Mouse (Mus musculus) urinary bladder, postnatal 25 days (tissue): Measurements from ENCODE around the gene Ttc6.

Source experiments
- DNase-seq: peaks from one replicate; pipeline ENCODE4 v3.0.0; 2022; ENCODE audit warnings: low spot score

Ttc6 gene

DNA sequence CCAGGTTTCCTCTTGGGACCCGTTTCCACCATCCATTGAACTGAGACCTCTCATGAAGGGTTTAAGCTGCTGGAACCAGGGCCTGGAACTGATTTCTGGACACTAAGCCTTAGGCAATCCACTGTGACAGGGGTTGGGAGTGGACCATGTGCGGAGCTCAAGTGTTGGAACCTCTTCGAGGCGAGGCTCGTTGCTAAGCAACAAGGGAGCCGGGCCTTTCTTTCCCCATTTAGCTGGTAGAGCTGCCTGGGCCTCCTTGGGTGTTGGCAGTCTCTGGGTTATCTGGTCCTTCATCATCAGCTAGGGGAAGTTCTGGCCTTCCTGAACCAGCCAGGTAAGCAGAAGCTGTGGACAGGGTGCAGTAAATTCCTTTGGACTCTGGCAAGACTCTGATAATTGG is at the start of gene Ttc6:
Gene Ttc6, plus strand, starts transcription at position 205 of the 400 bp plus-strand sequence.
- DNase-seq, result peak; percentile 6

DNA sequence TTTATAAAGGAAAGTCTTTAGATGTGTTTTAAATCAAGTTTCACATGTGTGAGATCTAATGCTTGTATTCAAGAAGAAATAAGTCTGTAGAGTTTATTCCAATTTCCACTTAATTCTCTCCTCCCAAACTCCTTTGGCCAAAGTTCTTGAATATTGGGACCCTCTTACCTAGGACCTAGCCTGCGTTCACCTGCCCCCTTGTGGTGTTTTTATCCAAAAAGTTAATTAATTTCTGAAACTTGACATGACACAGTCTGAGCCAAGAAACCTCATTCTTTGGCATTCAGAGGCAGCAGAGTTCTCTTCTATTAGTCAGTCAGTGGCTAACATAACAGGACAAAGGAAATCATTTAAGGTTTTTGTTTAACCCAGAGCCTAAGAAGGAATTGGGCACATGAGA is 49.4 kb upstream of the Ttc6 start:
- no peak for DNase-seq

DNA sequence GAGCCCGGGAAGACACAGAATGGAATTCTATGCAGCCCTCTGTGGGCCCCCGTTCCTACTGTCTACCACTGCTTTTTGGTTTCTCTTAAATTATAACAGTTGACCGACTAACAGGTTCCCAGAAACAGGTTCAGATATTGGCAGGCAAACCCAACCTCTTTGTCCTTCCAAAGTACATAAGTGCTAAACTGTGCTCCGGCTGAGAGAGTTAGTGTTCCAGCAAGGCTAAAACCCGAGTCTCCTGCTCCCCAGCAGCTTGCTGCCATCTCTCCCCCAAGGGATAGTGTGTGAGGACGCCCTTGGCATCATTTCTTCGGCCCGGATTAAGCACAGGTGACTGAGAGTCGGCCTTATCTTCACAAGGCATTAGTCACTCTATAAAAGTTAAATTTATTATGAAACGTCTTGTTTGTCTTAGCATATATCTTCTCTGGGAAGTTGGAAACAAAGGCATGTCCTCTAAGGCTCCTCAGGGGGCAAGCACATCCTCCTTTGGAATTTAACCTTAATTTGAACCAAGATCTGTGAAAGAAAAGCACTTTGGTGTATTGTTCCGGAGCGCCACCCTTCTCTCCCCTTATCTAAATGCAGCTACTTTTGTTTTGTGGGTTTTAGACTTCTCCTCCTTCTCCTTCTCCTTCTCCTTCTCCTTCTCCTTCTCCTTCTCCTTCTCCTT is 48.1 kb upstream of the Ttc6 start:
- DNase-seq, result no peak

DNA sequence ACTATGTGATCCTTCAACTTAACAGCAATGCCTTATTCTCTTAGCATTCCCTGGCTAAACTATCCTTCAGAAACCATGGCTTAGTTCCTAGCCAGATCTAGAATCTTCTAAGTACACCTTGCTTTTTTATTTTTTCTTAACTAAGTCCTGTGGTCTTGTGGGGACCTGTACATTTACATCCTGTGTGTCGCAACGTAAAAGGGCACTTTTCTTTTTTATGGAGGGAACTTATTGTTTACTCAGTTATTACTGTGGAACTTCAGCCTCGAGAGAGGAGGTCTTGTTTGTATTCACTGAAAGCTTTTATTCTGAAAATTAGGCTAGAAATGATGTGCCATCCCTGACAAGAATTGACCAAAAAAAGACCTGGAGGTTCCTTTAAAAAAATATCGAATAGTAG is 35.6 kb upstream of the Ttc6 start:
- no peak for DNase-seq

DNA sequence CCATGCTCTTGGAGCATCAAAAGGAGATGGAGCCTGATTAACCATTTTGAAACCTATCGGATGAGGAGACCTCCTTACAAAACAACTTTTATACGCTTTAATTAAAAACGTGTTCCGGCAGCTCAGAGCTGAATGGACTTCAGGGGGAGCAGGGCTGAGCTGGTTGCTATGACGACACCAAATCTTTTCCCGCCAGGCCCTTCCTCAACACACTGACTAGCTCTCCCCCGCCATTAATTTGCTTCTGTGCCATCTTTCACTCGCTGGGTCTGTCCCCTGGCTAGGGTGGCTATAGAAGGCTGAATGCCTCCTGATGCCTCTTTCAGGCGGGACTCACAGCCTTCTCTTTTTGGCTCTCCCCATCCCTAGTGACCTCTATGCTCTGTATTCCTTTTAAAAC is 33.4 kb upstream of the Ttc6 start:
- no peak for DNase-seq

DNA sequence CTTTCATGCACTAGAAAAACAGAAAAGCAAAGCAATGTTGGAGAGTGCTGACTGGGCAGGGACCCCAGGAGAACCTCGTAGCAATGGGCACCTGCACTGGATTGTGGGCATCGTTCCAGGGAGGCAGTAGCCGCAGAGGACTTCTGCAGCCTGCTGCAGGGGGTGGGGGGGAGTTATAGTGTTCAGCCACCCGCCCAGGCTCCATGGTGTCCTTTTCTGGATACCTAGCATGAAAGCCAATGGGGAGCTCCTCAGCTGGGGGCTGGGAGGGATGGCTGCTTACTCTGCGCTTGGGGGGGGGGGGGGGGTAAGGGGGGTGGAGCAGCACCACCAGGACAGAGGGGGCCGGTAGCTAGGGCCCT is 29.4 kb upstream of the Ttc6 start:
- DNase-seq, result no peak

DNA sequence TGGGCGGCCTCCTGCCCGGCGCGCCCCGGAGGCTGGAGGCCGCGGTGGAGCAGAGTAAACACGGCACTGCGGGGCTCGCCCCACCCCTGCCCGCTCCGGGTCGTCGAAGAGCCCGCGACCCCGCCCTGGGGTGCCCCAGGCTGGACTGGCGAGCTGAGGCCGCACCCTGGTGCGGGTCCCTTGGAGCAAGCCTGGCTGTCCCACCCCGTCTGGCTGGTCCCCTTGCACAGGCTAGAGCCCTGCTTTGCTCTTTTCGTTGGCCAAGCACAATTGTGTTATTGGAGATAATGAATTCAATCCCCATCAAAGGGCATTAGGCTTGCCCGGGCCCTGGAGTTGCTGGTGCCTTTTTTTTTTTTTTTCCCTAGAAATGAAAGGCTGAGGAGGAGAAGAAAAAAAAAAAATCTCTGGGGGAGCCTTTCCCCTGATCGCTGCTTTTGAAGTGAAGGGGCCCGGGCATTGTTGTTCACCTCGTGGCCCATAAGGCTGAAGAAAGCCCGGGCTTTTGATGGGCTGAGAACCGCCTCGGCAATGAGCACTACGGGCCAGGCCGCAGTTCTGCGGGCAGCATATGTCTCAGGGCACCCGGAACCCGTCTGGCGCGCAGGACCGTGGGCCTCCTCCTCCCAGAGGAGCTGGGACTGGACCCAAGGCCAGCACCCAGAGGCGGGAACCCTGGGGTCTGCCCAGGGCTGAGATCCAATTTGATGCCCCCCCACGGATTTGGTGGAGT is 28.9 kb upstream of the Ttc6 start:
- no peak for DNase-seq

DNA sequence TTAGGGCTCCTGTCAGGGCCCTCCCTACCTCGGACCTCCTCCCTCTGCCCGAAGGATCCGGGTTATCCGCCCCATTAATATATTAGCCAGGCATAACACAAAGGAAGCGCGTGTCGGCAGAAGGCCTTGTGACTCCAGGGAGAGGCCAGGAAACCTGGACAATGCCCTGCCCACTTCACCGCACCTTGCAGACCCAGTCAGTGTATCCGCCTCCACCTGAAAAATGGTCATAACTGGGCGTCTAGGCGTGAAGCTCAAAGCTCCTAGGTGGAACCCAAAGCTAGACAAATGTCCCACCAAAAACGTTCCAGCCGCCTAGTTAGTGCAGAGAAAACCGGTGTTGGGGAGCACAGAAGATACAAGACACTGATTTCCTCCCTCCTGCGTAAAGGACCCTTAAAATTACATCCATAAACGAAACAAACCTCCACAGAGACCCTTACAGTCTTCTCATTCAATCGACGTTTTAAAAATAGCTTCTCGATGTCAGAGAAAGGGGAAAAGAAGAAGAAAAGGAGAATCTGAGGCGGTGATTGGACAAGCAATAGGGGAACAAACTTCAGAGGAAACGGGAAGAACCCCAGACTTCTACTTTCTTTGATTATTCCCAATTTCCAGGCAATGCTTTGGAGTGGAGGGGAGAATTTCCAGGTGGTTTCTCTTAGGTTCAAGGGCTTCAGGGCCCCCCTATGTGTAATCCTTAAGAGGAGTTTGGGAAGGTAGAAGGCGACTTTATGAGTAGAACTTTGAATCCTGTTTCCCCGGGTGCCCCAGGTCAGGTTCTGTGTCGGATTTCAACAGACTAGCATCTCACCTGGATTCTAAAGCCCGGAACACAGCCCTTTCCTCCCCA is 27.6 kb upstream of the Ttc6 start:
- DNase-seq, result no peak

DNA sequence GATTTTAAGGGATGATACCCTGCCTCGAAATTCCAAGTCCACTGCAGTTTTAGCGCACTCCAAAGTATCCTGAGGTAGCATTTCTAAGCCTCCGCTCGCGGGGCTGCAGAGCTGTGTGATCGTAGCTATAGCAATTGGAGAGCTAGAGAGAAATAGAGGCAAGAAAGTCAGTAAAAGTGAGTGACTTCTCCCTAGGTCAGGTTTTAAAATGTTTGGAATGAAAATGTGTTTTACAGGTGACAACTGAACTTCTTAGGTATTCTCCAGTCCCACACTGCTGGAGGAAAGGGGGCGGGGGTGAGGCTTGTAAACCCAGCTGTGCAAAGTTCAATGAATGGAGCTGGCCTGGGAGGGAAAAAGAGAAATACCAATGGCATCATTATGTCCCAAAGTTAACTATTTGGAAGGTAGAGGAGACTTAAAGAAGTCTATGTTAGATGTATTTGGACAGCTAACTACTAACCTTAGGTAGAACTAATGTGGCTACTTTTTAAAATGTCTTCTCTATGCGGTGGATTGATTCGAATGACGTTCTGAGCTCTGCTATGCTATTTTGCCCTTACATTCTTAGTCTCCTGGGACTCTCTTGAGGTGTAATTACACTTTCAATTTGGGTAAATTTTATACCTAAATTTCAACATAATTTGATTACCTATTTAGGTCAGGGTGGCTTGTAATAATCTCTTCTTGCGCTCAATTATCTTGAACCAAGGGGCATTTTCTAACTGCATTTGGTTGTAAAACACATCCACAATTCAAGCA is 26.8 kb upstream of the Ttc6 start:
- DNase-seq, result no peak

DNA sequence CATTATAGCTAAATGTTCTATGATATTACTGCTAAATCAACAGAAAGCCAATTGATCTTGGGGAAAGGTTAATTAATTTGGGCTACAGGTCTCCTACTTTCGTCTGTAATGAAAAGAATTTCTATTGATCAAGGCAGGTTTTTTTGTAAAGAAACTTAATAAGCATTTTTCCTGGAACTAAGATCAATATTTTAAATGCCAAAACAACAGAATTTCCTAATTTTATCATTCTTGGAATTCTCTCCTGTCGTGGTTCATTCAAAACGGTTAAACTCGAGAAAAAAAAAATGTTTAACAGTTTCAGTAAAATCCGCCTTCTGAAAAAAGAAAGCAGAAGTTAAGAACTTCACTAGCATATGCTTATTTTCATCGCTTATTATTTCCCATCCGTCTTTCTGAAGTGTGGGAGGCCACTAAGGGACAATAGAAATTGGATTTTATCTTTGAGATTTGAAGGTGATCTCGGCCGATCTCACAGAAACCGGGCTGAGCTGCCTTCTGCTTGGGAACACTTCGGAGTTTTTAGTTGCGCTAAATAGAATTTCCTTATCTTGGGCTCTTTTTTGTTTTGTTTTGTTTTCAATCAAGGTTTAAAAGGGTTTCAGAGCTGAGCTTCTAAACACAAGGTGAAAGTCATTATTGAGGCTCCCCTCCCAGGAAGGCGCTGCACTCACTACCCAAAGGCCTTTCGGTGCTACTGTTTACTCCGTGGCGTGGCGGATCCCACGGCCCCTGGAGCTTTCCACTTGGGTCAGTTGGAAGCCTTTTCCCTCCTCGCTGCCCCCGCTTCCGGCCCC is 25.9 kb upstream of the Ttc6 start:
- DNase-seq, result no peak

DNA sequence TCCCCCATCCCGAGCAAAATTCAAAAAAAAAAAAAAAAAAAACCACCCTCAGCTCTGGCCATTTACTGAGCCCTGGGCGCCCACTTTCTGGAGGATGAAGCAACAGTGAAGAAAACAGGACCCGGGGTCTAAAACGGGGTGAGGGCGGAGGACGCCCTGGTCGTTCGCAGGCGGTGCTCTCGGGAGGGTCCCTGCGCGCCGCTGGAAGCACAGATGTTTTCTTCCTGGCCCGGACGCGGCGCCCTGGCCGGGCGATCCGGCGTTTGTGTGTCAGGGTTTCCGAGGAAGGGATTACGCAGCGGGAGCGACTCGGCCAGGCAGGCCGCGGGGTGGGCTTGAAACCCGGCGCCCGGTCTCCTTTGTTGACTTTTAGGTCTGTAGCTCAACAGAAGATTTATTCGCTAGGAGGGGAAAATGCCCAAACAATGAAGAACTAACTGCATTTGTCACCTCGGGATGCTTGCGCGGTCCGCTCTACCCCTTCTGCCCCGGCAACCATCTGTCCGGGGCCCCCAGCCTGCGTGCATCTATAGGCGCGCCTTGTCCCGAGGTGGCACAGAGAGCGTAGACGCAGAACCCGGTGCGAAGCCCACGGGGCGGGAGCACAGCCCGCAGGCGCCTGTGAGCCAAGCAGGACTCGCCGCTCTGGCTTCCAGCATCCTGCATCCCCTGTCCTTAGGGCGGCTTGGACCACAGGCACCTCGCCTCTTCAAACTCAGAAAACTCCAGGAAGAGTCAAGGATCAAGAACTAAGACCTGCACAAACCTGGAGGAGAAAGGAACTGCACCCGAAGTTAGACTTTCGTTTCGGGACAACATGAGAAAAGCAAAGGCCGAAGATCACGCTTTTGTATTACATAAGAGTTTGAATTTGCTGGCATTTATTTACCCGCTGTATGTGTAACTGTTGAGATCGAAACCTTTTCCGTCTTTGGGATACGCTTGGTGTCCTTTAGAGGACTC is 25.0 kb upstream of the Ttc6 start:
- DNase-seq, result no peak

DNA sequence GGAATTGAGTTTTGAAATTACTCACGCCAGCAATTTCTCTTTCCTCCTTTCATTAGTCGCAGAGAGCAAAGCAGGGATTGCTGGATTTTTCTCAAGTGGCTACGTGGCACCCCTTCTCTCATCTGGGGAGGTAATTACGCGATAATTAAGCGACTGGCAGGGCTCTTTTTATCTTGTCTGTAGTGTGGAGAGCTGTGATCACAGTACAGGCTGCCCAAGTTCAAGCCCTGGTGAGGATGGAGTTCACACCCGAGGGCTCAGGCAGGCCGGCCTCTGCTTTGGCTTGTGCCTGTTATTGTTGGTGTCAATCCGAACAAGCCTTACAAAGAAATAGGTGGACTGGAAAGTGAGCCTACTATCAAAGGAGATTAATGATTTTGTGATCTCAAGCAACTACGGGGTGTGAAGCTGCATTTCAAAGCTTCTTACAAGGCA is 24.3 kb upstream of the Ttc6 start:
- no peak for DNase-seq

DNA sequence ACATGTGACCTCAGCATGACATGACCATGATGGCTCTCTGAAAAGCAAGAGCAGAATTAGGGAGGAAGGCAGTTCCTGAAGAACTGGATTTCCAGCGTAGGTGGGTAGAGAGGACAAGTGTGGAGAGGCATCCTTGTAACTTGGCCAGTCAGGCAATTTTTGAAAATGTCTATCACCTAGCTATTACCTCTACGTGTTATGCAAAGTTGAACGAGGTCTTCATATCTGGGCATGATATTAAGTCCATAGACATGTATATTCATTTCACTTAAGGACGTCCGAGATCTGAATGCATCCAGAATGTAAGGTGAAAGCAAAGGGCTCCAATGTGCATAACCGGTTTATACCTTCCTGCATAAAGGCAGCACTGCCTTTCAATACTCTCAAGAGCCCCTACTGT is 22.8 kb upstream of the Ttc6 start:
- DNase-seq, result no peak

DNA sequence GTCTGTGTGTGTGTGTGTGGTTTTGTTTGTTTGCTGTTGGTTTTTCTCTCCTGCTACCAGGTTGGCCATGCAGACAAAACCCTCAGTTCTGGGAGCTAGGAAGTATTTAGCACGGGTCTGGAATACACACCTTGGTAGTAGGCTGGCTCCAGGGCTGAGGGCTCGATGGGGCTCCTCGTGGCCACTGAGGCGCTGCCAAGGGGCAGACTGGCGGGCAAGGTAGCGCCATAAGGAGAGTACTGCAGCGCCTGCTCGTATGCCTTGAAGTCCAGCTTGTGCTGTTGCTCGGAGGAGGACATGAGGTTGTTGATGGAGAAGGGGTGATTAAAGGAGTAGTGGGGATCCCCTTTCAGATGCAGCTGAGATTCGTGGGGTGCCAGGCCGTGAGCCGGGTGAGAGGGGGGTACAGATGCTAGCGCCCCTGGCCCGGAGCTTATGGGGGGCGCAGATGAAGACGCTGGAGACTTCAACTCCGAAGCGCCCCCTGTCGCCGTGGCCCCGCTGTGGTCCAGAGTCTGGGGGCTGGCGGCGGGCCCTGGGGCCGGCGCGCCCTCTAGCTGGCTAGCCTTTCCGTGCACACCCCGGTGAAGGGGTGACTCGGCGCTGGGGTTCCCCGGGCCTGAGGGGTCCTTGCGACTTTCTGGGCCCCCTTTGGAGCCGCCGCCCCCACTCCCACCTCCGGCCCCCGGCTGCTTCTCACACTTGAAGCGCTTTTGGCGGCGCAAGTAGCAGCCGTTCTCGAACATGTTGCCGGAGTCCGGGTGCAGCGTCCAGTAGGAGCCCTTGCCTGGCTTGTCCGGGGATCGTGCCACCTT is 21.8 kb upstream of the Ttc6 start:
- peak; percentile 50 for DNase-seq

DNA sequence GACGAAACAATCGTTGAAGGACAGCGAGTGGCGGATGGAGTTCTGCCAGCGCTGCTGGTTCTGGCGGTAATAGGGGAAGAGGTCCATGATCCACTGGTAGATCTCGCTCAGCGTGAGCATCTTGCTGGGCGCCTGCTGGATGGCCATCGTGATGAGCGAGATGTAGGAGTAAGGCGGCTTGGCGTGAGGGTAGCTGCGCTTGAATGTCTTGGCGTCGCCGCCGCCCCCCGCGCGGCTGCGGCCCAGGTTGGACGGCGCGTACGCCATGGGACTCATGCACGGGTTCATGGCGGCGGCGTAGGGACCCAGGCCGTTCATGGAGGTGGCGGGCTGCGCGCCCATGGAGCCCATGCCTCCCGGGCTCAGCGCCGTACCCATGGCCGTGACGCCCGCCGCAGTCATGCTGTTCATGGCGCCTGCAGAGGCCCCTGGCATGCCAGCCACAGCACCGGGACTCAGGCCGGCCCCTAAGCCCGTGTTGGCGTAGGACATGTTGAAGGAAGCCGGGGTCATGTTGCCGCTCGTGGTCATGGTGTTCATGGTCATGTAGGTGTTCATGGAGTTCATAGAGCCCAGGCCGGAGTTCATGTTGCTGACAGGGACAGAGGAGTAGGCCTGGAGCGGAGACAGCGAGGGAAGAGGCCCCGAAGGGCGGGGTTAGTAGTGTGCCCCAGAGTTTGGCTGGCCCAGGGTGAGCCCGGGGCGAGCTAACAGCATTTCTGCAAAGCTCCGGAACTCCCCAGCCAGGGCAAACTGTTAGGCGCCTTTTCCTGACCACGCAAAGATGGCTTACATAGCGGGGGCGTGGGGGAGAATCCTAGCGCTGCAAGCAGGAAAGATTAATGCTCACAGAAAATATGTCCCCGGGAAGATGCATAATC is 20.9 kb upstream of the Ttc6 start:
- no peak for DNase-seq

DNA sequence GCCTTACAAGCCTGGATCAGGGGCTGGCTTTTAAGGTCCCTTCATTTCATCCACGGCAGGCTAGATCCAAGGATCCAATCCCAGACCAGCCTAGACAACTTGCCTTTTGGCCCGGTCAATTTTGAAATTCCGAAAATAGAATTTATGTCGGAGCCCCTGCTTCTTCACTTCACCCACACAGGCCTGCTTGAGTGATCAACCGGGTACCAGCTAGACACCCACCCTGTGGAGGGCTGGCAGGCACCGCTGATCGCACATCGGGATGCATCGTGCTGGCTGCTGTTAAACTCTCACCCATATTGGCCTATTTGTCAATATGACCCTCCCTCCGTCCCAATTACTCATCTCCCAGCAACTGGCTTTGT is 20.3 kb upstream of the Ttc6 start:
- no peak for DNase-seq

DNA sequence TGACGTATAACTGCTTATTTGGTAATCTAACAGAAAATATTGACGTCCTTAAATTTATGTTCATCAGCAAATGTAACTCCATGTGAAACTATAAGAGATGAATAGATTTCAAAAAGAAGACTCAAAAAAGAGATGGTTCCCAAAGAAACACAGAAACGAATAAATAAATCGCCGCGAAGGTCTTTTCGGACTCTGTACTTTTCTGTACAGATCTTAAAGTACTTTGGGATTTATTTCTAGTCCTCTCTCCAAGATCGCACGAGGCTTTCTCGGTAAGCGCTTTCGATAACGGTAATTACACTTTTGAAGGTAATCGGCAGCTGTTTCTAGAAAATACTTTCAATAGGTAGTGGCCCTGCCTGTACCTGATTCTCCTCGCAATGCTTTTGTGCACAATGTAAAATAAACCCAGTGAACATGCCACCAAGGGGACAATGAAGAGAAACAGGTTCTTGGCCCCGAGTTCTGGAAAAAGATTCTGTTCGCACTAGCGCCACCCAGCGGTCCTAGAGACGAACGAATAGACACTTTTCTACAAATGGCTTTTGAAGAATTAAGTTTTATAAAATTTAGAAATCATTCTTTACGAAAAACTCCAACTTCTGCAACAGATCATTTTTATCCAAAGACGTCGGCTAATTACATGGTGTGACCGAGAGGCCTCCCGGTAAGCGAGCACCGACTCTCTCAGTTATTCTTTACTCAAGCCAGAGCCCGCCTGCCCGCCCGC is 19.1 kb upstream of the Ttc6 start:
- DNase-seq, result peak; percentile 65
